Mouse (Mus musculus) ES-E14 (cell line): ENCODE measurements around the gene Myl7.

ENCODE experiments used
- HCFC1 ChIP-seq: IDR thresholded peaks from 2 replicates; pipeline ENCODE4 v1.6.1; 2012; ENCODE audit warnings: low read length, inconsistent platforms, borderline replicate concordance; ENCODE audit not compliant: insufficient read depth
- MAFK ChIP-seq: IDR thresholded peaks from 2 replicates; pipeline ENCODE4 v1.6.1; 2014; ENCODE audit warnings: mild to moderate bottlenecking, low read depth, low read length, inconsistent platforms; ENCODE audit not compliant: insufficient read depth
- ZC3H11A ChIP-seq: IDR thresholded peaks from 2 replicates; pipeline ENCODE4 v1.6.1; 2012; ENCODE audit warnings: low read depth, mild to moderate bottlenecking, inconsistent platforms, low read length, borderline replicate concordance
- ZNF384 ChIP-seq: IDR thresholded peaks from 2 replicates; pipeline ENCODE4 v1.6.1; 2012; ENCODE audit warnings: low read depth, low read length, inconsistent platforms

DNA sequence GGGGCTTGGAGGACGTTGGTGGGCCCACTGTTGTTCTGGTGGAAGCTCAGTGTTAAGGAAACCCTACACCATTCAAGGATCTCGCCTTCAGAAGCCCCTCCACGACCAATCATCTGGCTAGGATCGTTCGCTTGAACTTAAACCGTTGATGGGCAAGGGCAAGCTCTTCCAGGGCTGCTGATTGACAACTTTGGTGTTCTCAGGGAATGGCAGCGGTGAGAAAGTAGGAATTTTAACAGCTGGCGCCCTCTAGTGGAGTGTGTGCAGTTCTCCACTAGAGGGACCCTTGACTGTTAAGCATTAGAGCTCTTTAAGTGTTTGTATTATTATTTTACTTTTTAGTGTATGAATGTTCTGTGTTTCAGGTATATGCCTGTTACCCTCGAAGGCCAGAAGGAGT lies 12.4 kb downstream of the Myl7 start:
- TF ChIP-seq MAFK (no peak), ZC3H11A (no peak), HCFC1 (no peak), ZNF384 (no peak)
